Mouse (Mus musculus): ENCODE data around the gene Zbtb18. TPM values are rescaled to one million over a fixed set of nuclear protein-coding genes. Genes with fewer than 3 reads are reported as not detected.

Gene Zbtb18
- polyA plus RNA-seq, 1 experiment: 30.3 TPM

DNA sequence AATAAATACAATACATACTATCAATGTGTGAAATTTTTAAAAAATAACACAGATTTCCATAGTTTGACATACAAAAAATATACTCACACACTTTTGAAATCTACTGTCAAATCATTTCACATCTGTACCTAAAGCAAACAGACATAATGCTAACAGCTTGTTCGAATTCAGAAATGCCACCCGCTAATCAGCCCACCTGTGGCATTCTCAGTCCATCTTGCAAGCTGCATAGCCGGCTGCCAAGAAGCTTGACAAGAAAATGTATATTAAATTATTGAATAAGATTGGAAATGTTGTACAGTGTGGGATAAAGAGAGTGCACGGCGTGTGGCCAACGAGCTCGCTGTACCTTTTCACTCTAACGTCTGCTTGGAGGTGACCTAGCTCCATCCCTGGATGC is 52.2 kb downstream of the Zbtb18 start:
- H3K4me1 ChIP-seq (ENCODE audit: control insufficient read depth, insufficient read depth, low read length): no peaks in the 10 kb centered on the region
- TF ChIP-seq POLR2A (IDR thresholded peaks at IDR 0.05; ENCODE audit: low read depth, low read length) (no peak), CTCF (IDR thresholded peaks at IDR 0.05; ENCODE audit: borderline replicate concordance, insufficient read depth, low read length) (no peak)
- no peak overlapping the region for H3K27ac ChIP-seq (ENCODE audit: insufficient read depth, low read length)
- H3K4me3 ChIP-seq (ENCODE audit: insufficient read depth, low read length): no peak overlapping the region

DNA sequence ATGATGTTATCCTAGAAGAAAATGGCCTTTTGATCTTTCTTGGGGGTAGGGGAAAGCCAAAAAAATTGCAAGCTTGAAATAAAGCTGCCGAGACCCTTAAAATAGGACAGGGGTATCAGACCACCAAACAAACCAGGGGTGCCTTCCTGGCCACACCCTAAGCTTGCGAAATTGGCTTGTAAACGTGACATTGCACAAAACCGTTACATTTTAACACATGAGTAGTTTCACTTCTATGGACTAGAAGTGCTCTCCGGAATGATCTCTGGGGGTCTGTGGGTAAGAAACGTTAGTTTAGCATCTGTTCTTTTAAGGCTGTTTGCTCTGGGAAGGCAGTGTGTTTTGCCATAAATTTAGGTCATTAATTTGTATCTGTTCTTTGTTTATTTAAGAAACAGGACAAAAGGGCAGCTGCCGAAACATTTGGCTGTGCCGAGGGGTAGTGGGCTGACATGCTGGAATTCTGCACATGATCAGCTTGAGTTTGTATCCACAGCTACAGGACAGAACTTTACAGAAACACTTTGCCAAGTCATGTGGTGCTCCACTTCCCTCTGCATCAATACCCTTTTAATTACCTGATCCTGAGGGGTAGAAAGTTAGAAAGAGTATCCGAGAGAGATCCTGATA is 52.9 kb downstream of the Zbtb18 start:
- Histone ChIP-seq H3K4me3 (ENCODE audit: insufficient read depth, low read length) (no peak overlapping the region), H3K27ac (ENCODE audit: insufficient read depth, low read length) (no peak overlapping the region), H3K4me1 (ENCODE audit: control insufficient read depth, insufficient read depth, low read length) (no peaks in the 10 kb centered on the region)
- TF ChIP-seq CTCF (IDR thresholded peaks at IDR 0.05; ENCODE audit: borderline replicate concordance, insufficient read depth, low read length) (no peak), POLR2A (IDR thresholded peaks at IDR 0.05; ENCODE audit: low read depth, low read length) (no peak)

Other genes with a start within 250 kb of the Zbtb18 start
- 44.7 and 50.9 TPM in 2 replicates for gene Akt3, start 184.1 kb upstream of the Zbtb18 start, polyA plus RNA-seq (2011; ENCODE audit: insufficient read length, low read depth, missing spikeins)

Data from embryonic fibroblast, embryonic 13.5 days (primary cell).